Mouse (Mus musculus) stomach, postnatal 0 days (tissue): ENCODE results near the gene Icosl. TPM values are rescaled to one million over a fixed set of nuclear protein-coding genes. Genes with fewer than 3 reads are reported as not detected.

Experiments
- ATAC-seq: fragments of 200-750 bp; cut with Nextera tagmentation; 2 replicates; pipeline ENCODE4 v1.8.0; 2017; ENCODE audit not compliant: low FRiP score, low TSS enrichment
- DNase-seq: peaks from one replicate; pipeline ENCODE4 v3.0.0-alpha.2; 2016; ENCODE audit warnings: low spot score
- H3K27ac ChIP-seq: fragments of 300-500 bp; sonication (generic); replicated peaks from 2 replicates; pipeline ENCODE4 v1.5.1; 2014; ENCODE audit warnings: mild to moderate bottlenecking, control low read depth
- H3K27me3 ChIP-seq: fragments of 300-500 bp; sonication (generic); 2 replicates; pipeline ENCODE4 v1.6.1; 2014; ENCODE audit warnings: low read length; ENCODE audit not compliant: control insufficient read depth, insufficient read depth
- H3K36me3 ChIP-seq: fragments of 300-500 bp; sonication (generic); 2 replicates; pipeline ENCODE4 v1.6.1; 2014; ENCODE audit warnings: low read length, mixed read lengths; ENCODE audit not compliant: control insufficient read depth, insufficient read depth
- H3K4me1 ChIP-seq: fragments of 300-500 bp; sonication (generic); replicated peaks from 2 replicates; pipeline ENCODE4 v1.6.1; 2014; ENCODE audit warnings: antibody characterized with exemption; ENCODE audit not compliant: control insufficient read depth, insufficient read depth
- H3K4me2 ChIP-seq: fragments of 300-500 bp; sonication (generic); replicated peaks from 2 replicates; pipeline ENCODE4 v1.6.1; 2014; ENCODE audit warnings: low read depth, mild to moderate bottlenecking, control low read depth, moderate library complexity
- H3K4me3 ChIP-seq: fragments of 300-500 bp; sonication (generic); 2 replicates; pipeline ENCODE4 v1.5.1; 2014; ENCODE audit warnings: low read depth, low read length, control low read depth
- H3K9ac ChIP-seq: fragments of 300-500 bp; sonication (generic); 2 replicates; pipeline ENCODE4 v1.6.1; 2014; ENCODE audit warnings: mild to moderate bottlenecking, low read length, control low read depth, mixed read lengths
- H3K9me3 ChIP-seq: fragments of 300-500 bp; sonication (generic); 2 replicates; pipeline ENCODE4 v1.6.1; 2016; ENCODE audit warnings: low read length; ENCODE audit not compliant: control insufficient read depth
- CTCF ChIP-seq: IDR thresholded peaks from 2 replicates; pipeline ENCODE4 v1.5.1; 2016; ENCODE audit warnings: antibody characterized with exemption, low read depth, mild to moderate bottlenecking, moderate library complexity
- EP300 ChIP-seq: optimal IDR thresholded peaks from 2 replicates; pipeline ENCODE3; 2016; ENCODE audit warnings: antibody characterized with exemption
- WGBS: fragments of 180-500 bp; shearing (Covaris S2); extraction: QIAGEN DNeasy Blood & Tissue Kit; methylation state at CpG from one replicate; pipeline ENCODE4 v1.1.7; 2014; 5-methylcytosine and 5-hydroxymethylcytosine counted together
- polyA plus RNA-seq: library from polyadenylated mRNA; unstranded; fragments of >200 nt; fragmentation: Nextera tagmentation; extraction: Ambion mirVana; gene quantifications from 2 replicates; pipeline ENCODE4 v1.2.1, GENCODE M21; 2015

Gene Icosl
- polyA plus RNA-seq, 1 experiment from 2014 or later: 4.8 TPM

GRCm38 (mm10) chr10:78078276-78078675 lies 9.2 kb downstream of the Icosl start:
- no peaks in the 10 kb centered on the region for H3K27me3 ChIP-seq
- H3K4me2 ChIP-seq: no peak overlapping the region
- no peak overlapping the region for H3K4me3 ChIP-seq
- no peaks in the 10 kb centered on the region for H3K9me3 ChIP-seq
- no peak overlapping the region for H3K9ac ChIP-seq
- TF ChIP-seq EP300 (no peak), CTCF (no peak)
- 72% methylated on average over 5 of the region's 5 CpGs for WGBS
- 0 out of 2 replicates have a peak, but pooled peaks cover 3% of the 10 kb centered on the region for H3K36me3 ChIP-seq
- DNase-seq (no peak), ATAC-seq (no peak)
- H3K4me1 ChIP-seq: no peaks in the 10 kb centered on the region
- 0 out of 2 replicates have a peak overlapping the region, but pooled peaks have one; percentile 9 for H3K27ac ChIP-seq

GRCm38 (mm10) chr10:78079955-78080591 lies 11.0 kb downstream of the Icosl start:
- Histone ChIP-seq H3K36me3 (0 out of 2 replicates have a peak, but pooled peaks cover 3% of the 10 kb centered on the region), H3K9ac (no peak overlapping the region), H3K4me2 (no peak overlapping the region), H3K27ac (no peak overlapping the region), H3K4me1 (no peaks in the 10 kb centered on the region), H3K4me3 (no peak overlapping the region), H3K9me3 (no peaks in the 10 kb centered on the region), H3K27me3 (no peaks in the 10 kb centered on the region)
- ATAC-seq (peak; percentile 51; the same call in 1 of the 2 replicates), DNase-seq (no peak)
- TF ChIP-seq EP300: no peak
- no peak for TF ChIP-seq CTCF
- WGBS: 66% methylated on average over 4 of the region's 4 CpGs

- Histone ChIP-seq H3K36me3 (no peaks in the 10 kb centered on the region), H3K4me3 (no peak overlapping the region), H3K4me1 (no peaks in the 10 kb centered on the region), H3K27ac (no peak overlapping the region), H3K9me3 (no peaks in the 10 kb centered on the region), H3K4me2 (no peak overlapping the region), H3K27me3 (no peaks in the 10 kb centered on the region), H3K9ac (no peak overlapping the region)
- WGBS: 53% methylated on average over 1 of the region's 1 CpGs
- ATAC-seq: no peak
- TF ChIP-seq EP300 (no peak), CTCF (no peak)
- no peak for DNase-seq
Measured at GRCm38 (mm10) chr10:78084073-78084472, 15.0 kb downstream of the Icosl start.

GRCm38 (mm10) chr10:78085711-78086110 lies 16.6 kb downstream of the Icosl start:
- Histone ChIP-seq H3K4me1 (no peaks in the 10 kb centered on the region), H3K27ac (no peak overlapping the region)
- TF ChIP-seq EP300 (no peak), CTCF (no peak)

GRCm38 (mm10) chr10:78086444-78087061 lies 17.5 kb downstream of the Icosl start:
- no peak for ATAC-seq
- no peak for DNase-seq

More at GRCm38 (mm10) chr10:78085711-78086110, 16.6 kb downstream of the Icosl start:
- Histone ChIP-seq H3K4me2 (no peak overlapping the region), H3K4me3 (no peak overlapping the region), H3K27me3 (no peaks in the 10 kb centered on the region), H3K9me3 (no peaks in the 10 kb centered on the region), H3K36me3 (no peaks in the 10 kb centered on the region), H3K9ac (no peak overlapping the region)
- no peak for ATAC-seq
- WGBS: 94% methylated on average over 6 of the region's 6 CpGs
- DNase-seq: no peak

GRCm38 (mm10) chr10:78087101-78087511 lies 18.0 kb downstream of the Icosl start:
- Histone ChIP-seq H3K36me3 (no peaks in the 10 kb centered on the region), H3K27me3 (no peaks in the 10 kb centered on the region), H3K4me2 (no peak overlapping the region), H3K27ac (no peak overlapping the region), H3K4me3 (no peak overlapping the region), H3K4me1 (no peaks in the 10 kb centered on the region), H3K9me3 (no peaks in the 10 kb centered on the region), H3K9ac (no peak overlapping the region)
- ATAC-seq (no peak), DNase-seq (no peak)
- WGBS: 70% methylated on average over 6 of the region's 6 CpGs
- TF ChIP-seq EP300: no peak
- no peak for TF ChIP-seq CTCF

More at GRCm38 (mm10) chr10:78086444-78087061, 17.5 kb downstream of the Icosl start:
- no peak overlapping the region for H3K4me3 ChIP-seq
- no peak overlapping the region for H3K4me2 ChIP-seq
- TF ChIP-seq CTCF (no peak), EP300 (no peak)
- H3K36me3 ChIP-seq: no peaks in the 10 kb centered on the region
- H3K9ac ChIP-seq: no peak overlapping the region
- no peaks in the 10 kb centered on the region for H3K27me3 ChIP-seq
- H3K9me3 ChIP-seq: no peaks in the 10 kb centered on the region
- whole genome bisulfite sequencing: 72% methylated on average over 10 of the region's 10 CpGs
- H3K27ac ChIP-seq: no peak overlapping the region
- H3K4me1 ChIP-seq: no peaks in the 10 kb centered on the region
